Mouse (Mus musculus): ENCODE data around the gene Col16a1. TPM values are rescaled to one million over a fixed set of nuclear protein-coding genes. Genes with fewer than 3 reads are reported as not detected.

The Col16a1 gene
- polyA plus RNA-seq, 1 experiment: 156 TPM

DNA sequence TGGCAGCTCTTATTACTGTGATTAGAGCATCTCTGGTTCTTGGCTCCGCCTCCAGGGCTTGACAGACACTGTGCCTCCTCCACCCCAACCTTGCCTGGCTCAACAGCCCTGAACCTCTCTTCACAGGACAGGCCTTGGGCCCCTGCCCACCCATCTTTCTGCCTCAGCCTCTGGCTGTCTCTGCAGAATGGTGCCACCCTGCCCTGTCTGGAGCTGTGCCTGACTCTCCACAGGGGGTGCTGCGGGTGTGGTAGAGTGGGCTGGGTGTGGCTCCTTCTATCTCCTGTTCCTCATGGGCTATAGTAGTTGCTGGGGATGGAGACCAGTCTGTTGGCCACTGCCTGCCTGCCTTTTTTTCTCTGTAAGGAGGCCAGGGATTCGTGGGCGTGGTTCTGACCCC lies 31.6 kb upstream of the Col16a1 start:
- TF ChIP-seq CTCF (IDR thresholded peaks at IDR 0.05; ENCODE audit: borderline replicate concordance, insufficient read depth, low read length) (no peak), POLR2A (IDR thresholded peaks at IDR 0.05; ENCODE audit: low read depth, low read length) (no peak)
- H3K4me1 ChIP-seq (ENCODE audit: control insufficient read depth, insufficient read depth, low read length): no peaks in the 10 kb centered on the region
- no peak overlapping the region for H3K27ac ChIP-seq (ENCODE audit: insufficient read depth, low read length)
- H3K4me3 ChIP-seq (ENCODE audit: insufficient read depth, low read length): no peak overlapping the region

DNA sequence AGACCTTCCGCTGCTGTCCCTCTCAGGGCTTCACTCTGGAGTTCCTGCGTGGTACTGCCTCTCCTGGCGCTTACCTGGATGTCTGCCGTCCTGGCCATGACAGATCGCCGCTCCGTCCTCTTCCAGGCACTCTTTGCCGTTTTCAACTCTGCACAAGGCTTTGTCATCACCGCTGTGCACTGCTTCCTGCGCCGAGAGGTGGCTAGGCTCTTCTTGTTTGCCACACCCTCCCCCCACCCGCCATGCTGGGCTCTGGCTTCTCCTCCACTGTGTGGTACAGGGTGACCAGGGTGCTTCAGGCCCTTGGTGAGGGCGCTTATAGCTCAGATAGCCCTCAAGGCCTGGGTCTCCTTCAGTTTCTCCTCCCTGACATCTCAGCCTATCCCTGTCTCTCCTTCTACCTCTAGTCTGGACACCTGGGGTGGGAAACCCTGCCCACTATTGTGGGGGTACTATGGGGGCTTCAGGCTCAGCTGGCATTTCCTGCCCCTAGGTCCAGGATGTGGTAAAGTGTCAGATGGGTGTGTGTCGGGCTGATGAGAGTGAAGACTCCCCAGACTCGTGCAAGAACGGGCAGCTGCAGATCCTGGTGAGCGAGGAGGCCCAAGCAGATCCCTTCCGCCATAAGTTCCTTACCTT lies 30.5 kb upstream of the Col16a1 start:
- Histone ChIP-seq H3K4me1 (ENCODE audit: control insufficient read depth, insufficient read depth, low read length) (no peaks in the 10 kb centered on the region), H3K27ac (ENCODE audit: insufficient read depth, low read length) (no peak overlapping the region), H3K4me3 (ENCODE audit: insufficient read depth, low read length) (no peak overlapping the region)
- TF ChIP-seq POLR2A (IDR thresholded peaks at IDR 0.05; ENCODE audit: low read depth, low read length) (no peak), CTCF (IDR thresholded peaks at IDR 0.05; ENCODE audit: borderline replicate concordance, insufficient read depth, low read length) (no peak)

DNA sequence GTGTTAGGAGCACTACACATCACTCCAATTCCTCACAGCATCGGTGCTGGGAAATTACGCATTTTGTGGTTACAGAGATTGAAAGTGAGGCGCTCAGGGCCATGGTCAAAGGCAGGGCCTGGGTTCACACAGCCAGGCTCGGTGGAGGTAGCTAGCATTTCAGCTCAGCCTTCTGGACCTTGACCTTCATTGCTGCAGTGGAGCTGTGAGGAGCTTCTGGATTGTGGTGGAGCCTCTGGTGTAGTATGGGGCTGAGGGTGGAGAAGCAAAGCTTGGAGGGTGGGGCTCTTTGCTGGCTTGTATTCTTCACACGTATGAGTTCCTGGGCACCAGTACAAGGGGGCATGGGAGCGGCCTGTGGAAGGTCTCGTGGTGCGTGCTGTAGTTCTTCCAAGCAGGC lies 24.7 kb upstream of the Col16a1 start:
- TF ChIP-seq CTCF (IDR thresholded peaks at IDR 0.05; ENCODE audit: borderline replicate concordance, insufficient read depth, low read length) (no peak), POLR2A (IDR thresholded peaks at IDR 0.05; ENCODE audit: low read depth, low read length) (no peak)
- Histone ChIP-seq H3K4me1 (ENCODE audit: control insufficient read depth, insufficient read depth, low read length) (no peaks in the 10 kb centered on the region), H3K4me3 (ENCODE audit: insufficient read depth, low read length) (no peak overlapping the region), H3K27ac (ENCODE audit: insufficient read depth, low read length) (no peak overlapping the region)

DNA sequence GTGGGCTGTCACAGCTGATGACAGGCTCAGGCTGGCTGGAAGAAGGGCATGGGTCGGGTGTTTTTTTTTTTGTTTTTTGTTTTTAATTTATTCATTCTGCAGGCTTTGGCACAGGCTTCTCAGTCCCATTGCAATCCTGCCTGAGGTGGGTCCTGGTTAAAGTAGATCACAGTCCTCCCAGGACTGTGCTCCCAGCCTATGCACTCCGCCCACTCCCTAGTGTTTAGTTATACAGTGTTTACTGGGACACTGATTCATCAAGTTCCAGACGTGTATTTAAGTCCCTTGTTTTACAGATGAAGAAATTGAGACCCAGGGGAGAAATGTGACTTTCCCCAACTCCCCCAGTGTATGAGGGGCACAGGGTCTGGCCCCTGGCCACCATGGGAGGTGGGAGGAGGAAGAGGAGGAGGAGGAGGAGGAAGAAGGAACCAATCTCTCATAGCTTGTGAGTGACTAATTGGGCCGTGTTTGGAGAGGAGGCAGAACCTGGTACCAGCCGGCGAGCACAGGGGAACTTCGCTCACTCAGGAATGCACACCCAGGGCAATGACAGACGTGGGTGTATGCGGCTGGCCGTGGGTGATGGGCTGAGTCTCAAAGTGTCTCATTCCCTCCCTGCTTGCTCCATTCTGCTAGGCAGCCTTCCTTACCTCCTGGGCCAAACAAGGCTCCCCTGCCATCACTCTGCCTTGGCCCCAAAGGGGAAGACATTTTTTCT lies 24.0 kb upstream of the Col16a1 start:
- Histone ChIP-seq H3K27ac (ENCODE audit: insufficient read depth, low read length) (peak overlapping the region; percentile 52; the same call in 1 of the 2 replicates), H3K4me3 (ENCODE audit: insufficient read depth, low read length) (no peak overlapping the region), H3K4me1 (ENCODE audit: control insufficient read depth, insufficient read depth, low read length) (no peaks in the 10 kb centered on the region)
- no peak for TF ChIP-seq CTCF (IDR thresholded peaks at IDR 0.05; ENCODE audit: borderline replicate concordance, insufficient read depth, low read length)

DNA sequence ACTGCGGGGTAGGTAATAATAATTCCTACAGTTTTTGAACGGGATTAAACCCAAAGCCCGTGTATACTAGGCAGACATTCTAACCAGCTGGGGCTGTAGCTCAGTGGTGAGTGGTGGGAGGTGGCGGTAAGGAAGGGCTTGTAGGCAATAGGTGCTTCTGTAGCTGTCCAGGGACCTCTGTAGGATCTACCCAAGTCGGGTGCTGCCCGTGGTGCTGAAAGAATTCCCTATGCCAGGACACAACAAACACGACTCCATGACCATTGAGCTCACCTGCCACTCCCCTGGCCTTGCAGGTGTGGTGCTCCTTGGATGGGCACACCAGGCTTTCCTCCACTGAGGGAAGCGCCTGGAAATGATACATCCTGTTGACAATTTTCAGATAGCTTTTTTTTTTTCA lies 22.1 kb upstream of the Col16a1 start:
- Histone ChIP-seq H3K4me3 (ENCODE audit: insufficient read depth, low read length) (no peak overlapping the region), H3K27ac (ENCODE audit: insufficient read depth, low read length) (no peak overlapping the region), H3K4me1 (ENCODE audit: control insufficient read depth, insufficient read depth, low read length) (no peaks in the 10 kb centered on the region)
- TF ChIP-seq CTCF (IDR thresholded peaks at IDR 0.05; ENCODE audit: borderline replicate concordance, insufficient read depth, low read length): no peak
- no peak for TF ChIP-seq POLR2A (IDR thresholded peaks at IDR 0.05; ENCODE audit: low read depth, low read length)

DNA sequence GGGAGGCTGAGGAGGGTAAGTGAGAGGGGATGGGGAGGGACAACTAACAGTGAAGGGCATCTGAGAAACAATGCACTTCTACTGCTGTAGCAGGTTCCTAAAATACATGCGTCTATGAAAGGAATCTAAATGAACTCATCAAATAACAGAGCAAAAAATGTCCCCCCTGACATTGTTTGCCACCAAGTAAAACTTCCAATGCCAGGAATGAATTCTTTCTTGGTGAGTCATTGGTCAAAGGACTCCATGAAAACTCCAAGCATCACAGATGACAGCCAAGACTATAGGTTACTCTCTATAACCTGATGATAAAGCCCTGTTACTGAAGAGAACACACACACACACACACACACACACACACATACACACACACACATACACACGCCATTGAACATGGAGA lies 16.5 kb upstream of the Col16a1 start:
- TF ChIP-seq POLR2A (IDR thresholded peaks at IDR 0.05; ENCODE audit: low read depth, low read length) (no peak), CTCF (IDR thresholded peaks at IDR 0.05; ENCODE audit: borderline replicate concordance, insufficient read depth, low read length) (no peak)
- Histone ChIP-seq H3K4me3 (ENCODE audit: insufficient read depth, low read length) (no peak overlapping the region), H3K27ac (ENCODE audit: insufficient read depth, low read length) (no peak overlapping the region), H3K4me1 (ENCODE audit: control insufficient read depth, insufficient read depth, low read length) (no peaks in the 10 kb centered on the region; the same call in 1 of the 2 replicates)

DNA sequence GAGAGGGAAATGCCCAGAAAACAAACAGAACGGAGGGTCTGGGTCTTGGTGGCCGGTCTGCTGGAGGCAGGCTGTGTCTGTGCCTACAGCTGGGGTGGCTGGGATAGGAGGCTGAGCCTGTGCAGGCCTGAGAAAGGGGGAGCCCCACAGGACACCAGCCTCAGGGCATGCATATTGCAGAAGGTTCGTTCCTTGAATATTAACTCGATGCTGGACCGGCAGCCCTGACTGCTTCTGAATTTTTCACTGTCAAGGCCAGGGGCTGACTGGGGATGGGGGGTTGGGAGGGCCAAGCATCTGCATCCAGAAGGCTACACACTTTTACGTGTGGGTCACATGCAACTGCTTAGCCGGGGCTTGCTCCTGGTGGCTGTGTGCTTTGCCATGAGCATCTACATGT lies 14.1 kb upstream of the Col16a1 start:
- TF ChIP-seq POLR2A (IDR thresholded peaks at IDR 0.05; ENCODE audit: low read depth, low read length) (no peak), CTCF (IDR thresholded peaks at IDR 0.05; ENCODE audit: borderline replicate concordance, insufficient read depth, low read length) (no peak)
- Histone ChIP-seq H3K27ac (ENCODE audit: insufficient read depth, low read length) (no peak overlapping the region), H3K4me1 (ENCODE audit: control insufficient read depth, insufficient read depth, low read length) (peaks cover 11% of the 10 kb centered on the region), H3K4me3 (ENCODE audit: insufficient read depth, low read length) (no peak overlapping the region)

DNA sequence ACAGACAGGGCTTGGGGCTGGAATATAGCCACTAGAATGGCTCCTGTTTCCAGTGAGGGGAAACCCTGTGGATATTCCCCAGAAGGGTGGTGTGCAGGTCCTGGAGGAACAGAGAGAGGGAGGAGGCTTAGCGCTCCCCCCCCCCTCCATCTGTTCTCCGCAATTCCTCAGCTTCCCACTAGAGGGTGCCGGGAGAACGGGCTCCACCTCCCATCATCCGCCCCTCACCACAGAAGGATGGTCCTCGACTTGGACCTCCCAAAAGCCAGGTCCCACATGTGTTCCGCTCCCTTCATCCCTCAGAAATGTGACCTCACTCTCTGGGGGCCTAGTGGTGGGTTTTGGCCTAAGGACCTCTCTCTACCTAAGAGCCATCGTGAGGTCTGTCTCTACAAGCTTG lies 11.5 kb upstream of the Col16a1 start:
- Histone ChIP-seq H3K27ac (ENCODE audit: insufficient read depth, low read length) (peak overlapping the region; percentile 71), H3K4me3 (ENCODE audit: insufficient read depth, low read length) (no peak overlapping the region), H3K4me1 (ENCODE audit: control insufficient read depth, insufficient read depth, low read length) (peaks cover 11% of the 10 kb centered on the region)
- TF ChIP-seq POLR2A (IDR thresholded peaks at IDR 0.05; ENCODE audit: low read depth, low read length) (0 out of 2 replicates have a peak, but pooled peaks have one; percentile 22), CTCF (IDR thresholded peaks at IDR 0.05; ENCODE audit: borderline replicate concordance, insufficient read depth, low read length) (peak; percentile 79)

DNA sequence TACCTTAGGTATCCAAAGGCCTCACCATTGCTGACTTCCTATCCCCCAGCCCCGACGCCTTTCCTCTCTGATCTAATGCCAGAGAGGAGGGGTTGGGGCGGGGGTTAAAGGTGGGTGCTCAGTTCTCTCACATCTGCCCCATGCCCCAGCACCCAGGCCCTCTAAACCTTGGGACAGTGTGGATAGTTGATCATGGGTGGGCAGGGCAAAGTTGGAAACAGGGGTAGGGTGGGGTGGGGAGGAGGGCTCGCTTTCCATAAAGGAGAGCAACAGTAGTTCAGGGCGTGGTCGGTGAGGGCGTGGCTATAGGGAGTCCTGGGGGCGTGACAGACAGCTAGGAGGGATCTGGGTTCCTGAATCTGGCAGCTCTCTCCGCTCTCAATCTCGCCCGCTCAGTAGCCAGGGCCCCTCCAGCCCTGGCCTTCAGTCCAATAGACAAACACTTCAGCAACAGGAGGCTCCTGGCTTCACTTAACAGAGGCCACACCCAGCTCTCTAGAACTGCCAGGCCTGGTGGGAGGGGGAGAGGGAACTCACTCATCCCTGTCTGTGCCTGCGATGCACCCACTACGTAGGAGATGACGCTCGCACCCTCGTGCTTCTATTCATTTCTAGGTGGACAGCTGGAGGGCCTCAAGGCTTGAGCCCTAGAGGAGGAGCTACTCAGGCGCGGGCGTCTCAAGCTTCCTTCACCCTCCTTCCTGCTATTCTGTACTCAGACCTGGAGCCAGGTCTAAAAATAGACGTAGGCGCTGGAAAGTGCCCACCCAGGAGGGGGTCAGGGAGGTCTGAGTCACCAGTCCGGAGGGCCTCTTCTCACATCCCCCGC lies 10.9 kb upstream of the Col16a1 start:
- H3K27ac ChIP-seq (ENCODE audit: insufficient read depth, low read length): peak overlapping the region; percentile 71

More for the DNA sequence above, 10.9 kb upstream of the Col16a1 start:
- TF ChIP-seq POLR2A (IDR thresholded peaks at IDR 0.05; ENCODE audit: low read depth, low read length) (peak; percentile 41; the same call in 1 of the 2 replicates), CTCF (IDR thresholded peaks at IDR 0.05; ENCODE audit: borderline replicate concordance, insufficient read depth, low read length) (no peak)
- peaks cover 11% of the 10 kb centered on the region for H3K4me1 ChIP-seq (ENCODE audit: control insufficient read depth, insufficient read depth, low read length)
- H3K4me3 ChIP-seq (ENCODE audit: insufficient read depth, low read length): no peak overlapping the region

All from embryonic fibroblast, embryonic 13.5 days (primary cell).